Mouse (Mus musculus) monocyte, adult 5-6 weeks (primary cell): Measurements from ENCODE around the gene Vamp2. TPM values are rescaled to one million over a fixed set of nuclear protein-coding genes. Genes with fewer than 3 reads are reported as not detected.

Experiments used
- ATAC-seq: fragments of 153-309, 156-312 bp; replicated peaks from 2 replicates; pipeline ENCODE4 v1.8.0; 2017; ENCODE audit warnings: mild to moderate bottlenecking; ENCODE audit not compliant: low TSS enrichment, insufficient number of reproducible peaks, severe bottlenecking, poor library complexity, low FRiP score
- total RNA-seq: library from RNA; stranded (forward); fragments of 200-1000, 200-491, 200-594 nt; gene quantifications from 3 replicates; pipeline ENCODE4 v1.2.3, GENCODE M21; 2017

Gene Vamp2
- total RNA-seq, 1 experiment from 2014 or later = 23.6 TPM

DNA sequence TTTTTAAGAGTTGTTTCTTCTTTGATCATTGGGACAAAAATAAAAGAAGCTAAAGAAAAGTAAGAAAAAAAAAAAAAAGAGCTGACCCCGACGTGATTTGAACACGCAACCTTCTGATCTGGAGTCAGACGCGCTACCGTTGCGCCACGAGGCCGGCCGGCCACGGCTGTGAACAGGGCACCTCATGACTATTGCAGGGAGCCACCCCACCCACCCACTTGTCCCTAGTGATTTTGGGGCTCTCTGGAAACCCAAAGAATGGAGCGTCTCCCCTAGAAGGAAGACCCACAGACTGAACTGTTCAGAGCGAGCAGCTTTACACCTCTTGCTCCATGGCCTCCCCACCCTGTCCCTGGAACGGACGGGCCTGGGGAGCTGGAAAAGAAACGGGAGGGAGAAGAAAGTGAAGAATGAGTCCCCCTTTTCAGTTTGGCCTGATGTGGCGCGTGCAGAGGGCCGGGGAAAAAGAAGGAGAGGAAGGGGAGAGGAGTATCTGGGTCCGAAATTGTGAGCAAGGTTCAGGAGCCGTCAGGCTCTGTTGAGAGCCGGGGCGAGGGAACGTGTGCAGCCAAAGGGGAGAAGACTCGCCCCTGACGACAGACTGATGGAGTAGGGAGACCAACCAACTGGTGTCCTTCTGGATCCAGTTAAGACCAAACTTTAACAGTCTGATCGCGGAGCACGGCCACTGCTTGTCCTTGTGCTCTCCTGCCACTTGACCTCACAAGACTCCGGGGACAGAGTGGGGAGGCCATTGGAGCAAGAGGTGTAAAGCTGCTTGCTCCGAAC is 24.7 kb upstream of the Vamp2 start:
- peak; percentile 11 for ATAC-seq

- no peak for ATAC-seq
Measured at GRCm38 (mm10) chr11:69064259-69065133, 23.8 kb upstream of the Vamp2 start.

DNA sequence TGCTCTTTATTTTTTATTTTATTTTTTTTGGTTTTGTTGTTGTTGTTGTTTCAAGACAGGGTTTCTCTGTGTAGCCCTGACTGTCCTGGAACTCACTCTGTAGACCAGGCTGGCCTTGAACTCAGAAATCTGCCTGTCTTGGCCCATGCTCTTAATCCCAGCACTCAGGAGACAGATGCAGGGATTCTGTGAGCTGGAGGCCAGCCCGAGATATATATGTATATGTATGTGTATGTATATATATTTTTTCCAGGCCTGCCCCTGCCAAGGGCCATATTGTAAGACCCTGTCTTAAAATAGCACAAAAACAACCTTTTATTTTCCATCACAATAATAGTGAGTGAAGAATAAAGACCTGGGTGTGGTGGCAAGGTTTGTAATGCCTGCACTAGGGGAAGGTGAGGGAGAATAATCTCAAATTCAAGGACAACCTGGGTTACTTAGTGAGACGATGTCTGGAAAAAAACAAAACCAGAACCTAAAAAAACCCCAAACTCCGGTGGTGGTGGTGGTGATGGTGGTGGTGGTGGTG is 22.8 kb upstream of the Vamp2 start:
- no peak for ATAC-seq

DNA sequence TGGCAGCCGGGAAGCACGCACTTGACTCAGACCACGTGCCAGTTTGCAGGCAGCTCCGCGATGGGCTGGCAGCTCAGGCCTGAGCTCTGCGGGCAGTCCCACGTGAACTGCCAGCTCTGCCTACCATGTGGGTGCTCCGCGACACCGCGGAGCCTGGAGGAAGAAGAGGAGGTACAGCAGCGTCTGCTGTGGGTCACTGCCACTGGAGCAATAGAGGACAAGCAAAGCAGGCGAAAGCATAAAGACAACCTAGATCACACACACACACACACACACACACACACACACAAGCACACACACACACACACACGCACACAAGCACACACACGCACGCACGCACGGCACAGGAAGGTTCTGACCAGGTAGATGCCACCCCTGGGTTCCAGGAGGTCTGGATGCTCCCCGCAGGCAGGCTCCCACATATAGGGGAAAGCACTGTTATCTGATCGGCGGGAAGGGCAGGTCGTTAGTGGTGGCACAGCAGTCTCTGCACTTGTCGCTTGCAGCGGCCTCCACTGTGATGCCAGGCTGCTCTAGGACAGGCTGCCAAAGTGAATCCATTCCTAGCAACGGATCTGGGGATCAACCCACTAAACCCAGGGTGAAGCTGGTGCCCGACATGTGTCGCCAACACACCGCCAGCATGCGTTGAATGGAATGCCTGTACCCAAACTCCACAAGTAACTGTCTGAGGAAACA is 22.0 kb upstream of the Vamp2 start:
- no peak for ATAC-seq

- ATAC-seq = 0 out of 2 replicates have a peak, but pooled peaks have one; percentile 30
Measured at GRCm38 (mm10) chr11:69066956-69067355, 21.3 kb upstream of the Vamp2 start.

- ATAC-seq = no peak
Measured at GRCm38 (mm10) chr11:69067601-69068000, 20.7 kb upstream of the Vamp2 start.

DNA sequence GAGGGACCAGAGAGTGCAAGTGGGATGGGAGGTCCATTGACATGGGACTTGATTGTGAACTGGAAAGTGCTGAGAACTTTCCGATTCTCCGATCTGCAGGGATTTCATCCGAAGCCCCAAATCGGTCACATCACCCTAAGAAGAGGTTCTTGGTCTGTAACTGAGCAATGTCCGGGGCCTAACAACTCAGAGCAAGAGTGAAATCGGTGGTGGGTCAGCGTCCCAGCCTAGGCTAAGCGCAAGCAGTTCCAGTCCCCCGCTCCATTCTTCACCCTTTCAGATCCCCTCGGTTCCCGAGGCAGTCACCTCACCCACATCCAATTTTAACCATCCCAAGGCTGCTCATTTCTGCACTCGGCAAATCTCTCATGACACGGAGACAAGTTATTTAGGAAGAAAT is 18.2 kb upstream of the Vamp2 start:
- no peak for ATAC-seq

DNA sequence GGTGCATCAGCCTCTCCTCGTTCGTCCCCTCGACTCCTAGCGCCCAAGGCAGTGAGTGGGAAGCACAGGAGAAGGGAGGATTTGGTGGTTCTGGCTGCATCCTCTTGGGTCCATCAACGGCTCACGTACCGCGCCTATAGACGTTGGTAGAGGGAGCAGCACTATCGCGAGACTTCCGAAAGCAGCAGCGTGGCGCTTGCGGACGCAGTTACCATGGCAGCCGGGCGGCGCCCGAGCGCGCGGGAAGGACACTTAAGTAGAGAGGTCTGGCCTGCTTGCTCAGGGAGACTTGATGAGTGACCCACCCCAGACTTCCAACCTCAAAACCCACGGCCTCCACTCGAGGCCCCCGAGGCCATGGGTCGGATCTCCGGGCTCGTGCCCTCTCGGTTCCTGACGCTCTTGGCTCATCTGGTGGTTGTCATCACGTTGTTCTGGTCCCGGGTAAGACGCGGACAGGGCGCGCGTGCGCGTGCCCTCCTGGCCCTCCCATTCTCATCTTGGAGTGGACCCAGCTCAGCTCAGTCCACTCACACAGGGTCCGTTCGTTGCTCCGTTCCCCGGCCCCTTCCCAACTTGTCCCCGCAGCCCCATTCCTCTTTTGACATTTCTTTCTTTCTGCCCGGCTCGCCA is 17.6 kb upstream of the Vamp2 start, which contains the start of gene Tmem107:
Gene Tmem107 (plus strand): TSS at position 217 of the 633 bp plus-strand sequence.
- peak; percentile 75 for ATAC-seq

GRCm38 (mm10) chr11:69071262-69071661 is 17.0 kb upstream of the Vamp2 start:
- ATAC-seq = no peak

- ATAC-seq = no peak
Measured at GRCm38 (mm10) chr11:69072234-69072633, 16.1 kb upstream of the Vamp2 start.

DNA sequence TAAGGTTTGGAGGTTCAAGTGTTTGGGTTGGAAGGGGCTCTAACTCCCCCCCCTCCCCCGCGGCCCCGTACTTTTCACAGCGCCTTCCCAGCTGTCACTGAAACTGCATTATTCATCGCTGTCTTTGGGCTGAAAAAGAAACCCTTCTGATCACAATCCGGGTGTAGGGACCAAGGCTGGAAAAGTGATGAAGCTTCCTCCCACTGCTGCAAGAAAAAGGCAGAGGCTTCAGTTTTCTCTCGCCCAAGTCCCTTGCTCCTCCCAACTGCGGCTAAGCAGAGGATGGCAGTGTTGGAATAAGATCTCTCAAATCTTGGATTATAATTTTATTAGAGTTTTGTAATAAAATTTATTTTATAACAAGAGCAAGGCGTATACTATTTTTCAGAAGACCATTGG is 15.6 kb upstream of the Vamp2 start:
- no peak for ATAC-seq

GRCm38 (mm10) chr11:69073065-69073888 is 15.0 kb upstream of the Vamp2 start:
- ATAC-seq = peak; percentile 62

- no peak for ATAC-seq
Measured at GRCm38 (mm10) chr11:69073951-69074775, 14.1 kb upstream of the Vamp2 start.

- ATAC-seq = no peak
Measured at GRCm38 (mm10) chr11:69074776-69075069, 13.6 kb upstream of the Vamp2 start.

DNA sequence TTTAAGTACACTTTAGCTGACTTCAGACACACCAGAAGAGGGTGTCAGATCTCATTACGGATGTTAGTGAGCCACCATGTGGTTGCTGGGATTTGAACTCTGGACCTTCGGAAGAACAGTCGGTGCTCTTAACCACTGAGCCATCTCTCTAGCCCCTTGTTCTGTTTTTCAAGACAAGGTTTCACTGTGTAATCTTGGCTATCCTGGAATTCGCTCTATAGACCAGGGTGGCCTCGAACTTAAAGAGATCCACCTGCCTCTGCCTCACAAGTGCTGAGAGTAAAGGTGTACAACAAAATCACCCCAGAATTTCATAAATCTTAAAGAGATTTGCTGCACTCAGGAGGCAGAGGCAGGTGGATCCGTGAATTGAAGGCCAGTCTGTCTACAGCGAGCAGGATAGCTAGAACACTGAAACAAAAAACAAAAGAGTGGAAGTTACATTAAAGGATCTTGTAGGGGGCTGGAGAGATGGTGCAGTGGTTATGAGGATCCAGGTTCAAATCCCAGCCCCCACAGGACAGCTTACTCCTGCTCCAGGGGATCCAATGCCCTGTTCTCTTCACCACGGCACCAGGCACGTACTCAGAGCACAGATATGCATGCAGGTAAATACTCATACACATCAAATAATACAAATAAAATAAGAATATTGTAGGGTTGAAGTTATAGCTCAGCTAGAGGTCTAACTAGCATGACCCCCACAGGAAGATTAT is 12.4 kb upstream of the Vamp2 start:
- ATAC-seq = no peak

GRCm38 (mm10) chr11:69076572-69076971 is 11.7 kb upstream of the Vamp2 start:
- no peak for ATAC-seq
